In genomic region chr13:113728111-113728510, GRCm38 (mm10) we compare ENCODE assay signal across 8 mouse cellular contexts.
DNase-seq lines count a peak whose midpoint lies in the region; ATAC-seq lines count a peak whose summit lies in the region.
"Had no signal": no experiment of that assay in that cellular context is flagged by ENCODE, and none has a peak within 500 bp of the region (broad histone marks: within the 10 kb centered on the region; RNA-seq: fewer than 3 reads in every experiment).

No protein-coding gene starts in this region.

- H3K36me3 ChIP-seq in liver, embryonic 11.5 days (ENCODE audit: control insufficient read depth, insufficient read depth, low read length), result no peaks in the 10 kb centered on the region
- no peaks in the 10 kb centered on the region for H3K36me3 ChIP-seq in forebrain, embryonic 15.5 days
- H3K36me3 ChIP-seq: neural tube, embryonic 13.5 days had no signal

- ATAC-seq in liver, embryonic 11.5 days (replicated peaks; ENCODE audit: low FRiP score), result no peak
- ATAC-seq in forebrain, embryonic 15.5 days (replicated peaks), result no peak

- H3K9ac ChIP-seq in liver, embryonic 11.5 days (ENCODE audit: low read depth, low read length), result no peak overlapping the region
- no peak overlapping the region for H3K9ac ChIP-seq in forebrain, embryonic 15.5 days (replicated peaks)
- H3K9ac ChIP-seq: neural tube, embryonic 13.5 days had no signal

- no peaks in the 10 kb centered on the region for H3K27me3 ChIP-seq in liver, embryonic 11.5 days (replicated peaks; ENCODE audit: control insufficient read depth, insufficient read depth, low read length)
- no peaks in the 10 kb centered on the region for H3K27me3 ChIP-seq in forebrain, embryonic 15.5 days
- H3K27me3 ChIP-seq: neural tube, embryonic 13.5 days had no signal

- H3K9me3 ChIP-seq in liver, embryonic 11.5 days (ENCODE audit: control insufficient read depth, low read length), result no peaks in the 10 kb centered on the region
- no peaks in the 10 kb centered on the region for H3K9me3 ChIP-seq in forebrain, embryonic 15.5 days
- H3K9me3 ChIP-seq: neural tube, embryonic 13.5 days had no signal

- no peak overlapping the region for H3K4me2 ChIP-seq in liver, embryonic 11.5 days
- H3K4me2 ChIP-seq in forebrain, embryonic 15.5 days (replicated peaks), result no peak overlapping the region
- H3K4me2 ChIP-seq: neural tube, embryonic 13.5 days had no signal

- 70% methylated on average over 5 of the region's 5 CpGs for WGBS in liver, embryonic 11.5 days
- 44% methylated on average over 5 of the region's 5 CpGs for WGBS in forebrain, embryonic 15.5 days

- H3K27ac ChIP-seq in liver, embryonic 11.5 days (ENCODE audit: low read depth, low read length), result no peak overlapping the region
- no peak overlapping the region for H3K27ac ChIP-seq in forebrain, embryonic 15.5 days (replicated peaks)
- H3K27ac ChIP-seq: neural tube, embryonic 13.5 days had no signal

- no peaks in the 10 kb centered on the region for H3K4me1 ChIP-seq in liver, embryonic 11.5 days (replicated peaks; ENCODE audit: control insufficient read depth, insufficient read depth, low read length)
- 0 out of 2 replicates have a peak, but pooled peaks cover 3% of the 10 kb centered on the region for H3K4me1 ChIP-seq in forebrain, embryonic 15.5 days

- peak; percentile 51 to 53 for DNase-seq in right cerebral cortex, postnatal 10 days (ENCODE audit: low spot score in 2 of 2)
- DNase-seq in right cerebral cortex, postnatal 36 days (ENCODE audit: low spot score in 2 of 2), result no peak
- DNase-seq in embryo, embryonic 11.5 days (ENCODE audit: low read depth, low spot score), result peak; percentile 35
- peak; percentile 83 for DNase-seq in kidney, adult 11 months
- peak; percentile 18 for DNase-seq in right cerebral cortex, postnatal 4 days
- no peak for DNase-seq in liver, embryonic 11.5 days (ENCODE audit: low spot score)

- no peak overlapping the region for H3K4me3 ChIP-seq in liver, embryonic 11.5 days (ENCODE audit: low read depth, low read length)
- H3K4me3 ChIP-seq in forebrain, embryonic 15.5 days, result no peak overlapping the region
- H3K4me3 ChIP-seq: neural tube, embryonic 13.5 days had no signal

Comparison
In these comparisons a context has a peak if more than half of its experiments do, and no peak if none do; other contexts are left out.
1. DNase-seq: peak in right cerebral cortex, postnatal 10 days (2 of 2), embryo, embryonic 11.5 days (single experiment), kidney, adult 11 months (single experiment) and right cerebral cortex, postnatal 4 days (single experiment); none in right cerebral cortex, postnatal 36 days (0 of 2) and liver, embryonic 11.5 days (single experiment).